Mouse (Mus musculus): Measurements from ENCODE around the gene Gm49405.
A peak's percentile ranks its signal among the peaks of the same experiment; 100 is the strongest.
"Not testable (repeated sequence)": the region's sequence is repeated elsewhere in the genome, so short reads cannot be mapped to it uniquely, and the experiment has no call there.

Gene Gm49405

GRCm38 (mm10) chr19:4000119-4000900 is at the start of gene Gm49405, which contains the start of gene Nudt8:
Gm49405 (plus strand) TSS chr19:4000626.
Nudt8 (plus strand) TSS chr19:4000580.
- DNase-seq (ENCODE audit: low spot score in 2 of 2), result peak; percentile 97 to 99

- no peak for DNase-seq (ENCODE audit: low spot score in 2 of 2)
Measured at GRCm38 (mm10) chr19:3951461-3951860, 49.0 kb upstream of the Gm49405 start.

GRCm38 (mm10) chr19:3952099-3952498 is 48.3 kb upstream of the Gm49405 start:
- DNase-seq (ENCODE audit: low spot score in 2 of 2), result no peak

GRCm38 (mm10) chr19:3955033-3955432 is 45.4 kb upstream of the Gm49405 start:
- DNase-seq (ENCODE audit: low spot score in 2 of 2), result no peak

- no peak for DNase-seq (ENCODE audit: low spot score in 2 of 2)
Measured at GRCm38 (mm10) chr19:3955804-3956203, 44.6 kb upstream of the Gm49405 start.

GRCm38 (mm10) chr19:3957296-3958036 is 43.0 kb upstream of the Gm49405 start:
- not testable (repeated sequence) for DNase-seq (ENCODE audit: low spot score in 2 of 2)

- no peak for DNase-seq (ENCODE audit: low spot score in 2 of 2)
Measured at GRCm38 (mm10) chr19:3958470-3958869, 42.0 kb upstream of the Gm49405 start, which contains the start of gene Aldh3b3. Aldh3b3 (plus strand) TSS chr19:3958645.

- no peak for DNase-seq (ENCODE audit: low spot score in 2 of 2)
Measured at GRCm38 (mm10) chr19:3959030-3959429, 41.4 kb upstream of the Gm49405 start.

- DNase-seq (ENCODE audit: low spot score in 2 of 2), result no peak
Measured at GRCm38 (mm10) chr19:3960211-3960610, 40.2 kb upstream of the Gm49405 start.

- not testable (repeated sequence) for DNase-seq (ENCODE audit: low spot score in 2 of 2)
Measured at GRCm38 (mm10) chr19:3961805-3962204, 38.6 kb upstream of the Gm49405 start.

- DNase-seq (ENCODE audit: low spot score in 2 of 2), result no peak
Measured at GRCm38 (mm10) chr19:3962469-3962868, 38.0 kb upstream of the Gm49405 start.

GRCm38 (mm10) chr19:3964030-3964429 is 36.4 kb upstream of the Gm49405 start:
- DNase-seq (ENCODE audit: low spot score in 2 of 2), result no peak

GRCm38 (mm10) chr19:3966330-3967075 is 33.9 kb upstream of the Gm49405 start:
- DNase-seq (ENCODE audit: low spot score in 2 of 2), result no peak

- DNase-seq (ENCODE audit: low spot score in 2 of 2), result no peak
Measured at GRCm38 (mm10) chr19:3967258-3967657, 33.2 kb upstream of the Gm49405 start.

- no peak for DNase-seq (ENCODE audit: low spot score in 2 of 2)
Measured at GRCm38 (mm10) chr19:3972229-3972628, 28.2 kb upstream of the Gm49405 start, which contains the start of gene Aldh3b2. Aldh3b2 (plus strand) TSS chr19:3972328.

- DNase-seq (ENCODE audit: low spot score in 2 of 2), result not testable (repeated sequence)
Measured at GRCm38 (mm10) chr19:3974608-3975007, 25.8 kb upstream of the Gm49405 start.

- no peak for DNase-seq (ENCODE audit: low spot score in 2 of 2)
Measured at GRCm38 (mm10) chr19:3975866-3976265, 24.6 kb upstream of the Gm49405 start.

GRCm38 (mm10) chr19:3980309-3980708 is 20.1 kb upstream of the Gm49405 start:
- peak; percentile 66 to 85 for DNase-seq (ENCODE audit: low spot score in 2 of 2)

- DNase-seq (ENCODE audit: low spot score in 2 of 2), result no peak
Measured at GRCm38 (mm10) chr19:3980917-3981316, 19.5 kb upstream of the Gm49405 start.

- DNase-seq (ENCODE audit: low spot score in 2 of 2), result no peak
Measured at GRCm38 (mm10) chr19:3983527-3984200, 16.8 kb upstream of the Gm49405 start.

- DNase-seq (ENCODE audit: low spot score in 2 of 2), result peak; percentile 63 to 75
Measured at GRCm38 (mm10) chr19:3985261-3985681, 15.2 kb upstream of the Gm49405 start.
